Mouse (Mus musculus) erythroblast, adult 5-6 weeks (primary cell): ENCODE results near the gene Heatr5a. TPM values are rescaled to one million over a fixed set of nuclear protein-coding genes. Genes with fewer than 3 reads are reported as not detected.

Experiments used
- total RNA-seq, 2 experiments: library from RNA; stranded (forward) in 1 of 2; stranded (reverse) in 1 of 2; fragments of 150-400 nt in 1 of 2; fragments of 200-764, 138-1000 nt in 1 of 2; gene quantifications; 2 replicates each; pipeline versions ENCODE4 v1.2.3 to v1.2.4; 2015 to 2017; ENCODE audit warnings: low replicate concordance in 2 of 2

Gene Heatr5a
- total RNA-seq, 2 experiments from 2014 or later, result 15.2 to 18.1 TPM

Other genes with a start within 250 kb of the Heatr5a start
- gene Hectd1, start 141.8 kb downstream of the Heatr5a start, total RNA-seq (2015; ENCODE audit: low replicate concordance), result 251 and 276 TPM in 2 replicates
- gene Hectd1, start 141.8 kb downstream of the Heatr5a start, total RNA-seq (2017; ENCODE audit: low replicate concordance), result 521 and 575 TPM in 2 replicates
- 5.4 and 7.7 TPM in 2 replicates for gene Dtd2, start 35.2 kb upstream of the Heatr5a start, total RNA-seq (2015; ENCODE audit: low replicate concordance)
- gene Dtd2, start 35.2 kb upstream of the Heatr5a start, total RNA-seq (2017; ENCODE audit: low replicate concordance), result 5.3 and 5.9 TPM in 2 replicates
- gene Gpr33, start 56.7 kb upstream of the Heatr5a start, total RNA-seq (2015; ENCODE audit: low replicate concordance), result not detected in 2 replicates
- not detected in 2 replicates for gene Gpr33, start 56.7 kb upstream of the Heatr5a start, total RNA-seq (2017; ENCODE audit: low replicate concordance)
- 1.5 TPM in 2 replicates for gene Nubpl, start 126.4 kb upstream of the Heatr5a start, total RNA-seq (2015; ENCODE audit: low replicate concordance)
- not detected in 2 replicates for gene Nubpl, start 126.4 kb upstream of the Heatr5a start, total RNA-seq (2017; ENCODE audit: low replicate concordance)